Mouse (Mus musculus) neural tube, embryonic 15.5 days (tissue): ENCODE results near the gene Cep104. TPM values are rescaled to one million over a fixed set of nuclear protein-coding genes. Genes with fewer than 3 reads are reported as not detected.
A peak's percentile ranks its signal among the peaks of the same experiment; 100 is the strongest.

Experiments
- ATAC-seq: fragments of 200-750 bp; cut with Nextera tagmentation; 2 replicates; pipeline ENCODE4 v1.8.0; 2017; ENCODE audit warnings: mild to moderate bottlenecking, moderate TSS enrichment, moderate library complexity; ENCODE audit not compliant: low FRiP score
- H3K27ac ChIP-seq: fragments of 300-500 bp; sonication (generic); replicated peaks from 2 replicates; pipeline ENCODE4 v1.5.1; 2015; ENCODE audit warnings: mild to moderate bottlenecking, inconsistent platforms
- H3K27me3 ChIP-seq: fragments of 300-500 bp; sonication (generic); replicated peaks from 2 replicates; pipeline ENCODE4 v1.6.1; 2015; ENCODE audit warnings: inconsistent platforms
- H3K36me3 ChIP-seq: fragments of 300-500 bp; sonication (generic); 2 replicates; pipeline ENCODE4 v1.6.1; 2015; ENCODE audit warnings: inconsistent platforms
- H3K4me1 ChIP-seq: fragments of 300-500 bp; sonication (generic); 2 replicates; pipeline ENCODE4 v1.6.1; 2015; ENCODE audit warnings: inconsistent platforms
- H3K4me2 ChIP-seq: fragments of 300-500 bp; sonication (generic); 2 replicates; pipeline ENCODE4 v1.6.1; 2015; ENCODE audit warnings: inconsistent platforms, mild to moderate bottlenecking, moderate library complexity
- H3K4me3 ChIP-seq: fragments of 300-500 bp; sonication (generic); replicated peaks from 2 replicates; pipeline ENCODE4 v1.5.1; 2015; ENCODE audit warnings: mild to moderate bottlenecking, inconsistent platforms
- H3K9ac ChIP-seq: fragments of 300-500 bp; sonication (generic); replicated peaks from 2 replicates; pipeline ENCODE4 v1.6.1; 2015; ENCODE audit warnings: mild to moderate bottlenecking, inconsistent platforms
- H3K9me3 ChIP-seq: fragments of 300-500 bp; sonication (generic); replicated peaks from 2 replicates; pipeline ENCODE4 v1.6.1; 2016; ENCODE audit warnings: inconsistent platforms
- WGBS: fragments of 180-500 bp; shearing (Covaris S2); methylation state at CpG from one replicate; pipeline ENCODE4 v1.1.7; 2015; ENCODE audit warnings: mixed read lengths; 5-methylcytosine and 5-hydroxymethylcytosine counted together
- polyA plus RNA-seq: library from polyadenylated mRNA; unstranded; fragments of >200 nt; fragmentation: Nextera tagmentation; extraction: Ambion mirVana; gene quantifications from 2 replicates; pipeline ENCODE4 v1.2.1, GENCODE M21; 2015

Cep104 gene
- polyA plus RNA-seq, result 15.6 and 17.5 TPM in 2 replicates

DNA sequence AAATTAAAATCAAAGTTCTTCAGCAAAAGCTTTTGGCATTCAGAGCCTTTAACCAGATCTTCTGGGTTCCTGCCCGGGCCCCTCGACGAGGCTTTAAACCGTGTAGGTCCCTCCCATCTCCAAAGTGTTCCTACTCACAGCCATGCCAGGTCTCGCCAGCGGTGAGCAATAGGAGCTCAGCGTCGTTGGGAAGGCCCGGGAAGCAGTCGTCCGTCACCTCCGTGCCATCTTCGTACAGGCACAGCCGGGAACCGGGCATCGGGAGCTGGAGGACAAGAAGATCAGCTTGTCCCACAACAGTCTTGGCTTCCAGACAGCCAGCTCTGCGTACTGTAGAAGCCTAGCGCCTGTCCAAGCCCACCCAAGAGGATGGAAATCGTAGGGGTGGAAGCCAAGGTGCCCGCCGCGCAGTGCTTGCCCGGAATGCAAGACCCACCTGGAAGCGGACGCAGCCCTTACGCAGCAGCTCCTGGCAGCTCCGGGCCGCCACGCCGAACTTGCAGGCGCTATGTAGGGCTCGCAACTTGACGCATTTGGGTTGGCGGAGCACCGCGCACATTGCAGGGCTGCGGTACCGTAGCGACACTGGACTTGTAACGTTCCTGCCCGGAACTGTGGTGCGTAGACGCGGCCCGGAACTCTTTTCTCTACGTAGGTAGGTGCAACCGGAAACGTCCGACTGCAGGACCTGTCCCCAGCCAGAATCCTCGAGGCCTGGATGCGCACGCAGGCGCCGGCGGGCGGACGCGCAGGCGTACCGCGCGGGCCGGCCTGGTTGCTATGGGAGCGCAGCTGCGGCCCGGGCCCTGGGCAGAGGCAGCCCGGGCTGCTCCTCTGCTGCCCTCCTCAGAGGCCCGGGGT lies at the start of gene Cep104, which contains the start of gene Dffb:
Gene Cep104 (plus strand): TSS at position 764 of the 861 bp plus-strand sequence.
Gene Dffb (minus strand): TSS at position 696 of the 861 bp plus-strand sequence.
- no peaks in the 10 kb centered on the region for H3K27me3 ChIP-seq
- H3K4me3 ChIP-seq, result peak within 1 kb of the TSS; percentile 88
- peak within 1 kb of the TSS; percentile 89 for H3K9ac ChIP-seq
- H3K4me1 ChIP-seq, result peaks cover 46% of the 10 kb centered on the region
- no peaks in the 10 kb centered on the region for H3K9me3 ChIP-seq
- peak; percentile 97 for ATAC-seq
- H3K36me3 ChIP-seq, result peaks cover 31% of the 10 kb centered on the region
- H3K4me2 ChIP-seq, result peak within 1 kb of the TSS; percentile 93
- 1% methylated on average over 63 of the region's 68 CpGs for WGBS
- H3K27ac ChIP-seq, result peak within 1 kb of the TSS; percentile 78

DNA sequence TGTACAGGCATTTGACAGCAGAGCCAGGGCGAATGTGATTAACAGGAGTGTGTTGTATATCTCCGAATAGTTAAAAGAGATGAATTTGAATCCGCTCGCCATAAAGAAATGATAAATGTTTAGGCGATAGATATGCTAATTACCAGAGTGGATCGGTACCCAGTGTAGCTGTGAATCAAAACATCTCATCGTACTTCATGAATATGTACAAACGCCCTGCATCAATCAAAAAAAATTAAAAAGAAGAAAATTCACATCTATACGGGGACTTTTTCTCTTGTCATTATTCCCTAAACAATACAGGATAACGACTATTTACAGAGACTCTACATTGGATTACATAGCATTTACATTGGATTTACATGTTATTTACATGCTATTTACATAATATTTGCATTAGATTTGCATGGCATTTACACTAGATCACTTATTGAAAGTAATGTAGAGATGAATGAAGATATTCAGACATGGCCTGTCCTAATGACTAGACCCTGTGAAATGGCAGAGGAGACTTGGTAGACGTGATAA lies 46.2 kb upstream of the Cep104 start:
- ATAC-seq, result no peak
- no peaks in the 10 kb centered on the region for H3K27me3 ChIP-seq
- no peaks in the 10 kb centered on the region for H3K36me3 ChIP-seq
- whole genome bisulfite sequencing, result 57% methylated on average over 11 of the region's 11 CpGs
- H3K9me3 ChIP-seq, result no peaks in the 10 kb centered on the region
- H3K4me2 ChIP-seq, result no peak overlapping the region
- no peak overlapping the region for H3K9ac ChIP-seq
- no peak overlapping the region for H3K27ac ChIP-seq
- H3K4me3 ChIP-seq, result no peak overlapping the region
- no peaks in the 10 kb centered on the region for H3K4me1 ChIP-seq

DNA sequence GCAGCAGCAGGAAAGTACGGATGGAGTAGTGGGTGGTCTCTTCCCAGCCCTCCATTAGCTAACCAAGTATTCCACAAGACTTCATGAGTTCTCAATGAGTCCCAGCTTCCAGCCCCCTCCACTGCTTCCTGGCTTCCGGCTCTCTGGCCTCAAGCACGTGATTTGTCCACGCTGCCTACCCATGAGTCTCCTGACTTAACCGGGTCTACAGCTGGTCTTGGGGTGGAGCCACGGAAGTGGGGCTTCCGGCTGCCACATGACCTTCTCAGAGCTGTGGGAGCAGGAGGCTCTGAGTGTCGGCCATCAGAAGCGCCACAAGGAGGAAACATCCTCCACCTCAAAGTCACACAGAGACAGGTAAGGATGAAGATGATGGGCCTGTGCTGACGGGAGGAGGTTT lies 45.6 kb upstream of the Cep104 start:
- 71% methylated on average over 10 of the region's 10 CpGs for WGBS
- no peak for ATAC-seq
- no peaks in the 10 kb centered on the region for H3K4me1 ChIP-seq
- H3K36me3 ChIP-seq, result no peaks in the 10 kb centered on the region
- no peak overlapping the region for H3K4me3 ChIP-seq
- no peak overlapping the region for H3K4me2 ChIP-seq
- no peaks in the 10 kb centered on the region for H3K27me3 ChIP-seq
- H3K27ac ChIP-seq, result no peak overlapping the region
- no peak overlapping the region for H3K9ac ChIP-seq
- no peaks in the 10 kb centered on the region for H3K9me3 ChIP-seq

DNA sequence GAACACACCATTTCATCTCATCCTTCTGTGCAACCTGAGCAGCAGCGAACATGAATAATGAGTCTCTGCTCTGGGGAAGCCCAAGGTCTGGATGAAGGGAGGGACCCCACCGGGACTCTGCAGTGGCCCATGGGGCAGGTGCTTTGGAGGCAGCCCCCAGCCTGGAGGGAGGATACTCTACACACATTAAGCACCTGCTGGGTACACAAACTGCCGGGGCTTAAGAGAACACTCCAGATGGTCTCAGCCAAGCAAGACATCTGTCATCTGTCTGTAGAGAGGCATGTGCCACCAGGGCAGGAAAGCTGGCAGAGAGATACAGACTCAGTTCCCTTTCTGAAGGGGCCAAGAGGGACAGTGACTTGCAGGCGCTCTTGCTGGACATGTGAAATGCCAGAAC lies 45.1 kb upstream of the Cep104 start:
- ATAC-seq, result no peak
- 60% methylated on average over 4 of the region's 4 CpGs for WGBS
- no peaks in the 10 kb centered on the region for H3K9me3 ChIP-seq

DNA sequence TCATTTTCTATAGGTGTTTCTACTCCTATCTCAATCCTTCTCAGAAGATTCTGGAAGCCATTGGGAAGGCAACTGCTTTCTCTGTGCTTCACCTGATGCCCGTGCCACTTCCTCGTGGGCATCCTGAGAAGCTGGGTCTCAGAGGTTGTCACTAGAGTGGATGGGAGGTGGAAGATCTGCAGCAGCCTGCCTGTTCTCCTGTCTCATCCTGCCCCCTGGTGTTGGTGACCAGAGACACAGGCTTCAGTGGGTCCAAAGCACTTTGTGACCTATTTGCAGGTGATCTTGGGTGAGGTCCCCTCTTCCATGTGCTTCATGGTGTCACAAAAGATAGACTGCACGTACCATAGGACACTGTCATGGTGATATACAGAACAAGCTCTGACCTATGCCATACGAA lies 31.8 kb upstream of the Cep104 start:
- no peak overlapping the region for H3K4me3 ChIP-seq
- no peaks in the 10 kb centered on the region for H3K9me3 ChIP-seq

More for the DNA sequence above, 45.1 kb upstream of the Cep104 start:
- Histone ChIP-seq H3K4me2 (no peak overlapping the region), H3K4me3 (no peak overlapping the region), H3K36me3 (no peaks in the 10 kb centered on the region), H3K9ac (no peak overlapping the region), H3K27me3 (no peaks in the 10 kb centered on the region), H3K27ac (no peak overlapping the region), H3K4me1 (no peaks in the 10 kb centered on the region)

DNA sequence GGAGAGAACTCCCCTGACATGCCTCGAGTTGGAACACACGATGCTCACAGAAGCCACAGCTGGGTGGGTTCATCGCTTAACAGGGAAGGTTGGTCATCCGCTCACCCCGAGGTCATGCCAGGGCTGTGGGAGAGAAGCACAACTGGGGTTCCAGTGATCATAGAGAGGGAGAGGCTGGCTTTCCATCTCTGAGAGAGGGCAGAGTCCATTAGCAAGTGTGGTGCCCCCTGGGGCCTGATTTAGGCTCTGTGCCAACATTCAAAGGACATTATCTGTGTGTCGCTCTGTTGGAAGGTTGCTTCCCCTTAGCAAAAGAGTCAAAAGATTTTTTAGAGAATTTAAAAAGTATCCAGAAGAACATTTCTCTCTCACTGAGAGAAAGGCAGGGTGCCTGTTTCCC lies 30.7 kb upstream of the Cep104 start:
- ATAC-seq, result no peak
- H3K4me2 ChIP-seq, result no peak overlapping the region
- H3K4me3 ChIP-seq, result no peak overlapping the region
- H3K9me3 ChIP-seq, result no peaks in the 10 kb centered on the region
- no peak overlapping the region for H3K9ac ChIP-seq
- peaks cover 10% of the 10 kb centered on the region; the same call in 1 of the 2 replicates for H3K27me3 ChIP-seq
- no peaks in the 10 kb centered on the region for H3K36me3 ChIP-seq
- WGBS, result 53% methylated on average over 6 of the region's 6 CpGs
- H3K27ac ChIP-seq, result no peak overlapping the region
- H3K4me1 ChIP-seq, result peaks cover 20% of the 10 kb centered on the region

More for the DNA sequence above, 31.8 kb upstream of the Cep104 start:
- peaks cover 7% of the 10 kb centered on the region; the same call in 1 of the 2 replicates for H3K27me3 ChIP-seq
- 53% methylated on average over 4 of the region's 4 CpGs for WGBS
- no peak for ATAC-seq
- no peak overlapping the region for H3K27ac ChIP-seq
- no peak overlapping the region for H3K4me2 ChIP-seq
- H3K9ac ChIP-seq, result no peak overlapping the region
- no peaks in the 10 kb centered on the region for H3K36me3 ChIP-seq
- H3K4me1 ChIP-seq, result peaks cover 20% of the 10 kb centered on the region

DNA sequence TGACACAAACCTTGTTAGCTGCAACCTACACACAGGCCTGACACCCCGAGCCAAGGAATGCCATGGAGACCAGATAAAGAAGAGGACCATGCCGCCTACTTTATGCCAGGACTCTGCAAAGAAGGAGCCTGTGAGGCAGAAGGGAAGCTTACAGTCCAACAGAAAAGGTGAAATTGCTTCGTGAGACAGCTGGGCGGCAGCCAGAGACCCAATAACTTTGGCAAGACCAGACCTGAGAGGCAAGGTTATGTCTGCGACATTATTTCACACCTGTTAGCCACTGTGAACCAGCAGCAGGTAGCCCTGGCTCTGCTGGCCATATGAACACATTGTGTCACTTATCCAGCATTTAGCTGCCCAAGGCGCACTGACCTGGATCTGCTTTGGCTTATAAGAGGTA lies 29.3 kb upstream of the Cep104 start:
- no peak for ATAC-seq
- WGBS, result 80% methylated on average over 6 of the region's 6 CpGs
- no peak overlapping the region for H3K4me2 ChIP-seq
- peaks cover 10% of the 10 kb centered on the region; the same call in 1 of the 2 replicates for H3K27me3 ChIP-seq
- H3K4me3 ChIP-seq, result no peak overlapping the region
- H3K36me3 ChIP-seq, result no peaks in the 10 kb centered on the region
- H3K4me1 ChIP-seq, result peaks cover 20% of the 10 kb centered on the region
- H3K9ac ChIP-seq, result no peak overlapping the region
- no peak overlapping the region for H3K27ac ChIP-seq
- H3K9me3 ChIP-seq, result no peaks in the 10 kb centered on the region

DNA sequence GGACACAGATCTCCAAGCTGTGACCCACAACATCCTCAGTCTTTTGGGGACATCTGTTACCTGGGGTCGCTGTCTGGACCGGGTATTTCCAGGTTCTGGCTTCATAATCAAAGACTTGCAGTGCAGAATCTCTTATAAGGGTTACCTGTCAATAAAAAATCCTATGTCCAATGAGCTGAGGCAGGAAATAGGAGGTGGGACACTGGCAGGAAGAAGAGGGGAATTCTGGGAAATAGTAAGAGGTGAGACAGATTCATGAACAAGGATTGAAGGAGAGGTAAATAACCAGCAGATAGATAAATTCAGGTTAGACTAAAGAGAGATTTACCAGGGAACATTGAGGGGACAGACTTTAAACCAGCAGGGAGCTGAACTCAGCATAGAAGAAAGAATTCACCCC lies 24.6 kb upstream of the Cep104 start:
- 78% methylated on average over 2 of the region's 2 CpGs for WGBS
- no peak for ATAC-seq
- H3K27me3 ChIP-seq, result peaks cover 7% of the 10 kb centered on the region; the same call in 1 of the 2 replicates
- no peak overlapping the region for H3K4me3 ChIP-seq
- H3K9ac ChIP-seq, result no peak overlapping the region
- H3K4me2 ChIP-seq, result no peak overlapping the region
- no peaks in the 10 kb centered on the region for H3K36me3 ChIP-seq
- no peak overlapping the region for H3K27ac ChIP-seq
- no peaks in the 10 kb centered on the region for H3K9me3 ChIP-seq
- no peaks in the 10 kb centered on the region for H3K4me1 ChIP-seq

DNA sequence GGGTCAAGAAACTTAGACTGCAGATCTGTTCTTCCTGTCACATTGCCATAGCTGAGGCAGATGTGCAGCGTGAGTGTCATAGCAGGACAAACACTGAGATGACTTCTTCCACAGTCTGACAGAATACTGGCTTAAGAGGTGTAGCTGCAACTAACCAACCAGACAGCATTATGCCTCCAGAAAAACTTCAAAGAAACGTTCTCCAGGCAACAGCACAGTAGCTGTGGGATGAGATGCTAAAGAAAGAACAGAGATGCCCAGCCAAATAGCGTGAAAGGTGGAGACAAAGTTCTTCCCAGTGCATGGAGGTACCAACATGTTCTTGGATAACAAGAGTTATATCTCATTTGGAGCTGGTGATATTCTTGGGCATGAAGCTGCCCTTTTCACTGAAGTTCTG lies 23.8 kb upstream of the Cep104 start:
- H3K4me3 ChIP-seq, result no peak overlapping the region
- ATAC-seq, result no peak
- H3K27me3 ChIP-seq, result peaks cover 7% of the 10 kb centered on the region; the same call in 1 of the 2 replicates
- no peak overlapping the region for H3K4me2 ChIP-seq
- H3K9ac ChIP-seq, result no peak overlapping the region
- WGBS, result 67% methylated on average over 3 of the region's 3 CpGs
- H3K27ac ChIP-seq, result no peak overlapping the region
- no peaks in the 10 kb centered on the region for H3K36me3 ChIP-seq
- H3K9me3 ChIP-seq, result no peaks in the 10 kb centered on the region
- no peaks in the 10 kb centered on the region for H3K4me1 ChIP-seq

DNA sequence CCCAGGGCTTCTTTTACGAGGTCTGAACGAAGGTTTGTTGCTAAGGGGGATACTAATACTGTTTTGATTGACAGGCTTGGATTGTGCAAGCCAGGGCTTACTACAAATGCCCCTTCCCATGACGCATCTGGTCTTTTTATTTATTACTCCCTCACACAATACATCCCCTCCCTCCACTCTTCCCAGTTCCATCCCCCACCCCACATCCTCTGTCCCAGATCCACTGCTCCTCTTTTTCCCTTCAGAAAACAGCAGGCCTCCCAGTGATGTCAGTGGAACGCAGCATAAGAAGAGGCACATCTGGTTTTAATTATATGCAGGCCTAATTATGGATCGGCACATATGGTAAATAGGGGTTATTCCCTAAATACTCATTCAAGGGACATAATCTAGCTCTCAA lies 23.3 kb upstream of the Cep104 start:
- H3K36me3 ChIP-seq, result no peaks in the 10 kb centered on the region
- ATAC-seq, result no peak

DNA sequence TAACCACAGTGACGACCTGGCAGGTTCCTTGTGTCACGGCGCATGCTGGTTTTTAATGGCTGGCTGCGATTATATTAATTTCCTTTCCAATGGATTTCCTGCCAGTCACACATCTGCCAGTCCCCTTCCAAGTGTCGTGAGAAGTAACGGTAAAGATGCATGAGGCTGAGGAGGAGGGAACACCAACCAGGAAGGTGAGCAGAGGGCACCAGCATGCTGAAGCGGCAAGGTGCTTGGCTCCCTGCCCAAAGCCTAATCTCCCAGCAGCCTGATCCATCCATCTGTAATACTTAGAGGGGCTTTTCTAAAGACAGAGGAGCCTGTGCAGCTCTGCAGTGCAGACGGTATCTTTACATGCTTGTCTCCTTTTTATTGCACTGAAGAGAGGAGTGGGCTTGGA lies 19.3 kb upstream of the Cep104 start:
- Histone ChIP-seq H3K9me3 (no peaks in the 10 kb centered on the region), H3K27me3 (no peaks in the 10 kb centered on the region), H3K36me3 (peaks cover 13% of the 10 kb centered on the region), H3K9ac (no peak overlapping the region), H3K4me1 (peaks cover 21% of the 10 kb centered on the region), H3K4me3 (no peak overlapping the region), H3K27ac (peak overlapping the region; percentile 90; the same call in 1 of the 2 replicates), H3K4me2 (no peak overlapping the region)
- WGBS, result 67% methylated on average over 8 of the region's 8 CpGs
- ATAC-seq, result no peak

More for the DNA sequence above, 23.3 kb upstream of the Cep104 start:
- H3K27ac ChIP-seq, result no peak overlapping the region
- H3K4me2 ChIP-seq, result no peak overlapping the region
- no peaks in the 10 kb centered on the region for H3K9me3 ChIP-seq
- H3K9ac ChIP-seq, result no peak overlapping the region
- H3K4me3 ChIP-seq, result no peak overlapping the region
- WGBS, result 18% methylated on average over 5 of the region's 5 CpGs
- peaks cover 5% of the 10 kb centered on the region for H3K4me1 ChIP-seq
- H3K27me3 ChIP-seq, result peaks cover 7% of the 10 kb centered on the region; the same call in 1 of the 2 replicates
